Mouse (Mus musculus): ENCODE measurements around the gene Runx2. TPM values are rescaled to one million over a fixed set of nuclear protein-coding genes. Genes with fewer than 3 reads are reported as not detected.

Gene Runx2
- polyA plus RNA-seq, 1 experiment from 2014 or later, result 40.2 TPM

DNA sequence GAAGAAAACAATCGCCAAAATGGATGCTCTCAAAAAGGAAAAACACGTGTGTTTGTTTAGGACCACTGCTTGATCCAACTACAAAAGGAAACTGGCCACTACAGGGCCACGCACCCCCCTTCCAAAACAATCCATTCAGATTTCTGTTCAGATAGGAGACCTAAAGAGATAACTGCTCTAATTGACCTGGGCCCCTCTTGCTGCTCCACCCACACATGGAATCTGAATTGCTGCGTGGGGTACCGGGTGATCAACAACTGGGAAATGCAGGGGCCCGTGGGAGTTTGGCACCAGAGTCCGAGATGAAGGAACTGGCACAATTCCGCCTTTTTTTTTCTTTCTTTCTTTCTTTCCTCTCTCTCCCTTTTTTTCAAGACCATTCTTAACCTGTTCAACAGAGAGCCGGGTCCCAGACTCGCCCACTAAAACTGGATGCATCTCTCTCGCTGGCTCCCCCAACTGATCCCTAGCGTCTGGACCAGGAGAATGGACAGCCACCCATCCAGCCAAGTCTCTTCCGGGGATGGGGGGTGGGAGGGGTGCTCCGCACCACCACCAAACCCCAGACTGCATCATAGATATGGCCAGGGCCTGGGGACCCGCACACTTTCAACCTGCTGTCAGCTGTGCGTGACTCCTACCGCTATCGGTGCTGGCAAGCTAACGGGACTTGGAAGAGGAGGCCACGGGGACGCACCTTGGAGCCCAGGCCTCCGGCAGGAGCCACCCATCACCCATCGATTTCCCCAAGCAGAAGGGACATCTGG, 80.9 kb downstream of the Runx2 start:
- Histone ChIP-seq H3K27ac (peak overlapping the region; percentile 96), H3K9me3 (no peaks in the 10 kb centered on the region), H3K4me1 (peaks cover 31% of the 10 kb centered on the region), H3K36me3 (no peaks in the 10 kb centered on the region), H3K9ac (peak overlapping the region; percentile 95), H3K27me3 (peaks cover 24% of the 10 kb centered on the region), H3K4me3 (peak overlapping the region; percentile 77), H3K4me2 (peak overlapping the region; percentile 84)
- ATAC-seq (ENCODE audit: insufficient number of reproducible peaks, insufficient read depth, low FRiP score, low TSS enrichment, low read depth), result no peak
- WGBS, result 2% methylated on average over 23 of the region's 23 CpGs

DNA sequence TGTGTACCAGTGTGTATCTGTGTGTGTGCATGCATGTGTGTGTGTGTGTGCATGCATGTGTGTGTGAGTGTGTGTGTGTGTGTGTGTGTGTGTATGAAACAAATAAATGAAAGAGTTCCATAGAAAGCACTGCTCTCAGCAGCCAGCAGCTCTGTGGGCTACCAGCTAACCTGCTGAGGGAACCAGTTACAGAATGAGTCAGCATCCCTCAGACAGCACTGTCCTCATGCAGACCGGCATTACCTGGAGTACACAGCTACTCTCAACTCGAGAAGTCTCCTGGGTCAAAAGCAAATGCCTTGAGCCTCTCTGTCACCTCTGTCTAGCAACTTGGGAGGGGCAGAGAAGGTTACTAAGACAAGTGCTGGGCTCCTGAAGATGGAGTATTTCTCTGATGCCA, 86.1 kb downstream of the Runx2 start:
- Histone ChIP-seq H3K4me1 (peaks cover 25% of the 10 kb centered on the region), H3K9ac (no peak overlapping the region), H3K4me3 (no peak overlapping the region), H3K27me3 (0 out of 2 replicates have a peak, but pooled peaks cover under 1% of the 10 kb centered on the region), H3K9me3 (no peaks in the 10 kb centered on the region), H3K36me3 (peaks cover 8% of the 10 kb centered on the region; the same call in 1 of the 2 replicates), H3K27ac (no peak overlapping the region), H3K4me2 (no peak overlapping the region)
- 43% methylated on average over 2 of the region's 2 CpGs for WGBS
- ATAC-seq (ENCODE audit: insufficient number of reproducible peaks, insufficient read depth, low FRiP score, low TSS enrichment, low read depth), result no peak

DNA sequence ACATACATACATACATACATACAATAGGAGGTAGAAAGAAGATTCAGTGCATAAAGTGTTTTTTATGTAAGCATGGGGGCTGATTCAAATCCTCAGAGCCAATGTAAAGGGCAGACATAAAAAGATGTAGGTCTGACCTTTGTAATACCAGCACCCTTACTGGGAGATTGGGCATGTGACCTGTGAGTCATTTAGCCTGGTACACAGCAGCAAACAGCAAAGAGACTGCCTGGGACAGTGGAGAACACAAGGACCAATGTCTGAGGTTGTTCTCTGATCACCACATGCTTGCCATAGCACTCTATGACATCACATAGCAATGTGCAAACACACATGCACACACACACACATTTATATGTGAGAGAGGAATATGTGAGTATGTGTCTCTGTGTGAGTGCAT, 86.9 kb downstream of the Runx2 start:
- Histone ChIP-seq H3K27ac (no peak overlapping the region), H3K9me3 (no peaks in the 10 kb centered on the region), H3K27me3 (no peaks in the 10 kb centered on the region), H3K36me3 (peaks cover 8% of the 10 kb centered on the region; the same call in 1 of the 2 replicates), H3K4me3 (no peak overlapping the region), H3K4me1 (peaks cover 28% of the 10 kb centered on the region), H3K9ac (no peak overlapping the region), H3K4me2 (no peak overlapping the region)
- ATAC-seq (ENCODE audit: insufficient number of reproducible peaks, insufficient read depth, low FRiP score, low TSS enrichment, low read depth), result no peak

DNA sequence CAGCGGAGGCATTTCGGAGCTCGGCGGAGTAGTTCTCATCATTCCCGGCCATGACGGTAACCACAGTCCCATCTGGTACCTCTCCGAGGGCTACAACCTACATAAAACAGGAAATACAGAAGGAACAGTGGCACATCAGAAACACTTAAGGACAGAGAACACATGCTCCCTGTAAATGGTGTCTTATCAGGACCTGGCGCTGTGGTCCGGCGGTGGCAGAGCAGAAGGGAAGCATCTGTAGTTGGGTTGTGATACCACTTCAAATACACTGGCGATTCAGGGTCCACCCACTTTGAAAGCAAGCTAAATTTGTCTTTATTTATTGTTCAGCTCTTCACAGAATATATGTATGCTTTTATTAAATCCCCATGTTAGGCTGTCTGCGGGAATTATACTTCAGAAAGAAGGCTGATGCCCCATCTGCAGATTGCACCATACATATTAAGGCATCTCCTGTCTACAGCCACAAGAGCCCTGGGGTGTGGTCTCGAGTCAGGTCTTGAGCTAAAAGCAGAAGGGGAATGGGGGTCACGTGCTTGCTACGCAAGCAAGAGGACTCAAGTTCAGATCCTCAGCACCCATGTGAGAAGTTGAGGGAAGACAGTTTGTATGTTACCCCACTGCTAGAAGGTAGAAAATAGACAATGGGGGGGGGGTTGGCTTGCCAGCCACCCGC, 89.7 kb downstream of the Runx2 start:
- Histone ChIP-seq H3K27me3 (no peaks in the 10 kb centered on the region), H3K4me1 (peaks cover 40% of the 10 kb centered on the region), H3K4me2 (peak overlapping the region; percentile 43), H3K9me3 (no peaks in the 10 kb centered on the region), H3K27ac (peak overlapping the region; percentile 61), H3K9ac (no peak overlapping the region), H3K36me3 (peaks cover 16% of the 10 kb centered on the region), H3K4me3 (peak overlapping the region; percentile 15; the same call in 1 of the 2 replicates)
- 52% methylated on average over 16 of the region's 16 CpGs for WGBS
- no peak for ATAC-seq (ENCODE audit: insufficient number of reproducible peaks, insufficient read depth, low FRiP score, low TSS enrichment, low read depth)

DNA sequence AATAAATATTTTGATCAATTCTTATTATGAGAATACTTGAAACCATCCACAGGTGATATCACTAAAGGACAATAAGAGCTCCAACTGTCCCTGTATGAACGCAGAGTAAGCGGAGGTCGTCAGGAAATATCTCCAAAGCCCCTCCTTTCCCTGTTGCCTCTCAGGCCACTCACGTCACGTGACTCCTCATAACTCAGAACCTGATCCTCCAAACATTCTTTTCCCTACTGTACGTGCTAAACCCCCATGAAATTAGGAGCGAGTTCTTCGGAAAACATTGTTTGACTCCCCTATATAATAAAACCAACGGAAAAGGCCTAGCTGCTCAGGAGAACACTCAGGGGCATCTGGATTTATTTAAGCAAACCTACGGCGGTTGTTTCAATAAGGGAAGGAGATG, 90.3 kb downstream of the Runx2 start:
- H3K4me2 ChIP-seq, result peak overlapping the region; percentile 43

DNA sequence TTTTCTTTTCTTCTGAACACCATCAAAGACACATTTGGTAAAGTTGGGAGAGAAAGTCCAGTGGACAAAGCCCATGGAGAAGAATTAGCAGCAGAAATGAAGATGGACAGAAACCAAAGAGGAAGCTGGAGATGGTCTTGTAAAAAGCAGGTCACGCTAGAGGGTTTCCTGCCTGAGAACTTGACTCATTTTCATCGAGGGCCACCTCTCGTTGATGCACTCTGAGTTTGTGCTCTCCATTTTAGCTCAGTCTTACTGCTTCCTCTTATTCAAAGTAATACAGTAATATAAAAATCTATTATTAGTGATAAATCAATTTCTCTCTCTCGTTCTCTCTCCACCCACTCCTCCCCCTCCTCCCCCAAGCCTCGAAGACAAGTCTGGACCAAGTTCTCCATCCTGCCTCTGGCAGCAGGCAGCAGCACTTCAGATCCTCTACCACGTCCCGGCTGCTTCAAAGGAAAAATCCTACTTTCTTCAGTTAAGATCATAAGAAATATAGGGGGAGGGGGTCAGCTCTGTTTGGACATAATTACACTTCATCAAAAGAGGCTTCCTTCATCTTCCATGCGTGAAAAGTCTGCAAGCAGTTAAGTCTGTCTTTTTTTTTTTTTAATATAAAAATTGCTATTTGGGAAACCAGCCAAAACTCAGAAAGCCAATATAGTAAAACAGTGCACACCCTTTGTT, 92.3 kb downstream of the Runx2 start:
- Histone ChIP-seq H3K27ac (peak overlapping the region; percentile 28), H3K4me3 (no peak overlapping the region), H3K9me3 (no peaks in the 10 kb centered on the region), H3K9ac (no peak overlapping the region), H3K27me3 (no peaks in the 10 kb centered on the region), H3K36me3 (peaks cover 8% of the 10 kb centered on the region; the same call in 1 of the 2 replicates), H3K4me1 (peaks cover 55% of the 10 kb centered on the region), H3K4me2 (no peak overlapping the region)
- ATAC-seq (ENCODE audit: insufficient number of reproducible peaks, insufficient read depth, low FRiP score, low TSS enrichment, low read depth), result no peak
- 21% methylated on average over 8 of the region's 8 CpGs for WGBS

More for the DNA sequence above, 90.3 kb downstream of the Runx2 start:
- peaks cover 40% of the 10 kb centered on the region for H3K4me1 ChIP-seq
- H3K9ac ChIP-seq, result no peak overlapping the region
- H3K9me3 ChIP-seq, result no peaks in the 10 kb centered on the region
- WGBS, result 25% methylated on average over 11 of the region's 11 CpGs
- ATAC-seq (ENCODE audit: insufficient number of reproducible peaks, insufficient read depth, low FRiP score, low TSS enrichment, low read depth), result no peak
- peak overlapping the region; percentile 15; the same call in 1 of the 2 replicates for H3K4me3 ChIP-seq
- H3K27ac ChIP-seq, result peak overlapping the region; percentile 61
- H3K27me3 ChIP-seq, result no peaks in the 10 kb centered on the region
- peaks cover 16% of the 10 kb centered on the region for H3K36me3 ChIP-seq

DNA sequence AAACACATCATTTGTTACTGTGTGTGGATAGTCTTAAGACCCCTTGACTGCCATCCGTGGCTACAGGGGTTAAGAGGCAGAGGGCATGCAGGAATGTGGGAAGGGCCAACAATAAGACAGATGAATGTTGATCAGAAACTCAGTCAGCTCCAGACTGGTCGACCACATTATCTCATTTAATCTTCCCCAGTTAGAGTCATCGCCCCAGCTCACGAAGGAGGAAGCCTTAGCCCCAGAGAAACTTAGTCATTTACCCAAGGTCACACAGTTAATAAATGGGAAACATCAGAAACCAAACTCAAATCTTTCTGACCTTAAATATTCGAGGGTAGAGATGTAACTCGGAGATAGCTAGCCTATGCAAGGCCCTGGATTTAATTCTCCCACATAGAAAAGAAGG, 96.0 kb downstream of the Runx2 start:
- peak overlapping the region; percentile 40; the same call in 1 of the 2 replicates for H3K27ac ChIP-seq
- H3K4me2 ChIP-seq, result peak overlapping the region; percentile 3; the same call in 1 of the 2 replicates
- no peaks in the 10 kb centered on the region for H3K27me3 ChIP-seq
- no peaks in the 10 kb centered on the region for H3K9me3 ChIP-seq
- H3K36me3 ChIP-seq, result peaks cover 20% of the 10 kb centered on the region
- no peak overlapping the region for H3K9ac ChIP-seq
- ATAC-seq (ENCODE audit: insufficient number of reproducible peaks, insufficient read depth, low FRiP score, low TSS enrichment, low read depth), result no peak
- no peak overlapping the region for H3K4me3 ChIP-seq
- 32% methylated on average over 6 of the region's 6 CpGs for WGBS
- H3K4me1 ChIP-seq, result peaks cover 46% of the 10 kb centered on the region

DNA sequence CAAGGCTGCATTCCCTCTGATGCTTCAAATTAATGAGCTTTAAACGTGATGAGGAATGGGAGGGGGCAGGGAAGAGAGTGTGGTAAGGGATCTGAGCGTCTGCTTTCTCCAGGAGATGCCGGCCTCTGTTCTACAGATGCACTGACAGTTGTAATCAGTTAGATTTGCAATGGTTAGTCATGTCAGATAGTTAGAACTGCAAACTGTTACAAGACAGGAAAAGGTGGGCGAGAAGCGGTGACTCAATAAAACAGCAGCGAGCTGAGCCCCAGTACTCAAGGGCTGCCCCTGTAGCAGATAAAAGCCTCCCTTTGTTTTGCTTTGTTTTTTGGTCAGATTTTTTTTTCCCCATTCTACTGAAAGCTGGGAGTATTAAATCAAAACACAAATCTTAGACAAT, 96.6 kb downstream of the Runx2 start:
- H3K36me3 ChIP-seq, result peaks cover 25% of the 10 kb centered on the region
- peaks cover 46% of the 10 kb centered on the region for H3K4me1 ChIP-seq
- H3K27me3 ChIP-seq, result no peaks in the 10 kb centered on the region
- ATAC-seq (ENCODE audit: insufficient number of reproducible peaks, insufficient read depth, low FRiP score, low TSS enrichment, low read depth), result no peak
- H3K27ac ChIP-seq, result 0 out of 2 replicates have a peak overlapping the region, but pooled peaks have one; percentile 40
- 11% methylated on average over 6 of the region's 6 CpGs for whole genome bisulfite sequencing
- H3K4me3 ChIP-seq, result no peak overlapping the region
- no peak overlapping the region for H3K9ac ChIP-seq
- no peaks in the 10 kb centered on the region for H3K9me3 ChIP-seq
- H3K4me2 ChIP-seq, result peak overlapping the region; percentile 3; the same call in 1 of the 2 replicates

DNA sequence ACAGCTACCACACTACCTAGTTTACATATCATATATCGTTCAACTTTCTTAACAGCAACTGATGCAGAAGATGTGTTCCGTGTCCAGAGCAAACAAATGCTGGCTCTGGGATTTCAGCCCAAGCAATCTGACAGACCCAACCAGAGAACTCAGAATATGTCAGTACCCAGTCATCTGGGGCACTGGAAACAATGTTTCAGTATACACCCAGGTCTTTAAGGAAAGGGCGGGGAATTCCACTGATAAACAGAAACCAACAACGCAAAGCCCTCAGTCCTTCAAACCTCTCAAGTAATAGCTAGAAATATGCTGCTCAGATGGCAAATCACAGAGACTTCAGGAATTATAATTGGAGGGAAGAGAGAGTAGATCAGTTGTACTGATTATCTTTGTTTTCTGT, 100.5 kb downstream of the Runx2 start:
- Histone ChIP-seq H3K27ac (peak overlapping the region; percentile 18; the same call in 1 of the 2 replicates), H3K36me3 (peaks cover 26% of the 10 kb centered on the region), H3K4me3 (no peak overlapping the region), H3K4me2 (no peak overlapping the region), H3K27me3 (no peaks in the 10 kb centered on the region), H3K9ac (no peak overlapping the region), H3K9me3 (no peaks in the 10 kb centered on the region), H3K4me1 (peaks cover 54% of the 10 kb centered on the region)
- WGBS, result 78% methylated on average over 4 of the region's 4 CpGs
- ATAC-seq (ENCODE audit: insufficient number of reproducible peaks, insufficient read depth, low FRiP score, low TSS enrichment, low read depth), result no peak

DNA sequence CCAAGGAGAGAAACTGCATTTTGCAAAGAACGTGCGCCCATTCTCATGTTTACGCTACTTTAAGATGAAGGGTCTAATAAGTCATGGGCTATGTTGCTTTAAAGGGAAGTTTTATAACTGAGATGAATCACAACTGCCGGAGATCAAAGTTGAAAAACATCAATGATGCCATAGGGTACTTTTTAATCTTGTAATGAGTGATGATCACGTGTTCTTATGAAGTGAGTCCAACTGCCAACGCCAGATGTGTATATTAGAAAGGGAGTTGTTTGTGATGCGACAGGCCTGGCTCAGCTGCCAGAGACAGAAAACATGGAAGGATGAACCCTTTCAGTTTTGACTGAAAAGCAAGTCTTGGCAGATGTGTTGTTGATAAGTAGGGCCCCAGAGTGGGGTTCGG, 101.2 kb downstream of the Runx2 start:
- Histone ChIP-seq H3K27ac (no peak overlapping the region; the same call in 1 of the 2 replicates), H3K27me3 (no peaks in the 10 kb centered on the region), H3K9me3 (no peaks in the 10 kb centered on the region), H3K4me1 (peaks cover 56% of the 10 kb centered on the region), H3K4me2 (no peak overlapping the region), H3K36me3 (peaks cover 26% of the 10 kb centered on the region), H3K9ac (no peak overlapping the region), H3K4me3 (no peak overlapping the region)
- WGBS, result 61% methylated on average over 8 of the region's 8 CpGs
- no peak for ATAC-seq (ENCODE audit: insufficient number of reproducible peaks, insufficient read depth, low FRiP score, low TSS enrichment, low read depth)

DNA sequence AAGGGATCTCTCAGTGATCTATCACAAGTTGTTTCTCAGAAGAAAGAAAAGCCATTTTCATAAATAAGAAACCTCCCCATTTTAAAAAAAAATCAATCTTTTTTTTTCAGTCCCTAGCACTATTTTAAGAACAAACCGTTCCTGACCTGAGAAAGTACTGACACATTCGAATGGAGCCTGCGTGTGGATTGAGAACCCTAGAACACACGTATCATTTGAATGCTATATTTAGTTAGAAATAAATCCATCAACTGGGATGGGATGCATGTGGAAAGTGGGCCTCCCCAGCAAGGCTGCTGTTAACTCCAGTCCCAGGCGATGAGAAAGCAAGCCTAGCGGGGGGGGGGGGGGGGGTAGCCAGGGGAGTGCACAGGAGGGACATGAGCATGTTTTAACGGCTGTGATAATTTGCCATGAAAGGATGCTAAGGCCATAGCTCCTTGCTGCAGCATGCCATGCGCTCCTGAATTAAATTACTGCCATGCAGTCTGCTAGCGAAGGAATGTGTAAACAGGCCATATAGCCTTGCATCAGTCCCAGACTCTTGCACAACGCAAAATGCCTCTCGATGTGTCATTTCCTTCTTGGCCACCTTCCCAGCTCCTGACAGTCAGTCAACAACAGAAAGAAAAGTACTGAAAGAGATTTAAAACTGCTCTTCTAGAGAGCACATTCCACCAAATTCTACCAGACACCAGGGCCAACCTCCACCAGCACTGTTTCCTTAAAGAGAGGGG, 104.9 kb downstream of the Runx2 start:
- Histone ChIP-seq H3K9me3 (no peaks in the 10 kb centered on the region), H3K9ac (no peak overlapping the region), H3K27me3 (no peaks in the 10 kb centered on the region), H3K36me3 (peaks cover 37% of the 10 kb centered on the region), H3K27ac (peak overlapping the region; percentile 77; the same call in 1 of the 2 replicates), H3K4me3 (no peak overlapping the region), H3K4me1 (peaks cover 41% of the 10 kb centered on the region), H3K4me2 (no peak overlapping the region)
- 20% methylated on average over 11 of the region's 11 CpGs for WGBS
- 0 out of 2 replicates have a peak, but pooled peaks have one; percentile 63 for ATAC-seq (ENCODE audit: insufficient number of reproducible peaks, insufficient read depth, low FRiP score, low TSS enrichment, low read depth)

Measured in embryonic facial prominence, embryonic 13.5 days (tissue).